Mouse (Mus musculus): ENCODE data around the gene Lce1e. TPM values are rescaled to one million over a fixed set of nuclear protein-coding genes. Genes with fewer than 3 reads are reported as not detected.

The Lce1e gene
- not detected in 2 replicates for total RNA-seq (2012; rRNA removed)

- no peaks in the 10 kb centered on the region for H3K4me1 ChIP-seq (ENCODE audit: control insufficient read depth in 2 of 2, insufficient read depth in 2 of 2, low read length in 2 of 2, poor library complexity in 1 of 2)
- H3K4me3 ChIP-seq (ENCODE audit: insufficient read depth in 1 of 2, low read depth in 1 of 2, low read length in 2 of 2, poor library complexity in 1 of 2, severe bottlenecking in 1 of 2) = no peak within 1 kb of the TSS
- H3K9me3 ChIP-seq (ENCODE audit: control insufficient read depth, insufficient read depth, low read depth, low read length) = no peaks in the 10 kb centered on the region
- no peak within 1 kb of the TSS for H3K27ac ChIP-seq (ENCODE audit: insufficient read depth, low read depth, low read length, poor library complexity, severe bottlenecking)
- H3K36me3 ChIP-seq (ENCODE audit: control insufficient read depth, insufficient read depth, low read length, poor library complexity, severe bottlenecking) = no peaks in the 10 kb centered on the region
- H3K9ac ChIP-seq (ENCODE audit: insufficient read depth, low read depth, low read length, poor library complexity, severe bottlenecking) = no peak within 1 kb of the TSS
- no peak for DNase-seq (ENCODE audit: low read depth, low spot score)
- in situ Hi-C loops (cut with MboI; ENCODE audit: low sequenced_read_pairs in 2 of 2, unreplicated experiment in 2 of 2) = no loop called here
- TF ChIP-seq ZNF384 (IDR thresholded peaks at IDR 0.05; ENCODE audit: low read depth, low read length) = no peak
- no peak for TF ChIP-seq MAFK (IDR thresholded peaks at IDR 0.05; ENCODE audit: insufficient read depth, low read depth, low read length)
- TF ChIP-seq CHD2 (IDR thresholded peaks at IDR 0.05; ENCODE audit: low read depth, low read length) = no peak
- no peak for TF ChIP-seq HCFC1 (IDR thresholded peaks at IDR 0.05; ENCODE audit: borderline replicate concordance, insufficient read depth, low read length)
- TF ChIP-seq ZC3H11A (IDR thresholded peaks at IDR 0.05; ENCODE audit: borderline replicate concordance, low read depth, low read length) = no peak
Observed at GRCm38 (mm10) chr3:92708974-92709373, at the start of gene Lce1e. Gene Lce1e (minus strand): TSS chr3:92709074.

DNA sequence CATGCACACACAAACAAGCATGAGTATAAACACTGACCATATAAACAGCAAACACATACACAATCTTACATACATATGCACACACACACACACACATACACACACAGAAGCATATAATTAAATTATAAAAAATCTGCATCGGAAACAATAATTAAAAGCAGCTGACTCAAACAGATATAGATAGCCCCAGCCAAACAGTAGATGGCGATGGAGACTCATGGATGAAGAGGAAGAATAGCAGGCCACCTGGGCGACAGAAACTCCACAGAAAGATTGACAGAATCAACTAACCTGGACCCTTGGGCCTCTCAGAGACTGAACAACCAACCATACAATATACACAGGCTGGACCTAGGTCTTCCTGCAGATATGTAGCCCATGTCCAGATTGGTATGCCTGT, 44.3 kb upstream of the Lce1e start:
- Histone ChIP-seq H3K36me3 (ENCODE audit: control insufficient read depth, insufficient read depth, low read length, poor library complexity, severe bottlenecking) (no peaks in the 10 kb centered on the region), H3K27ac (ENCODE audit: insufficient read depth, low read depth, low read length, poor library complexity, severe bottlenecking) (no peak overlapping the region), H3K9me3 (ENCODE audit: control insufficient read depth, insufficient read depth, low read depth, low read length) (no peaks in the 10 kb centered on the region), H3K4me3 (ENCODE audit: insufficient read depth in 1 of 2, low read depth in 1 of 2, low read length in 2 of 2, poor library complexity in 1 of 2, severe bottlenecking in 1 of 2) (no peak overlapping the region), H3K9ac (ENCODE audit: insufficient read depth, low read depth, low read length, poor library complexity, severe bottlenecking) (no peak overlapping the region), H3K4me1 (ENCODE audit: control insufficient read depth in 2 of 2, insufficient read depth in 2 of 2, low read length in 2 of 2, poor library complexity in 1 of 2) (no peaks in the 10 kb centered on the region)
- DNase-seq (ENCODE audit: low read depth, low spot score) = peak; percentile 16
- in situ Hi-C loops (cut with MboI; ENCODE audit: low sequenced_read_pairs in 2 of 2, unreplicated experiment in 2 of 2) = no loop called here
- TF ChIP-seq ZNF384 (IDR thresholded peaks at IDR 0.05; ENCODE audit: low read depth, low read length) (no peak), HCFC1 (IDR thresholded peaks at IDR 0.05; ENCODE audit: borderline replicate concordance, insufficient read depth, low read length) (no peak), MAFK (IDR thresholded peaks at IDR 0.05; ENCODE audit: insufficient read depth, low read depth, low read length) (no peak), CHD2 (IDR thresholded peaks at IDR 0.05; ENCODE audit: low read depth, low read length) (no peak), ZC3H11A (IDR thresholded peaks at IDR 0.05; ENCODE audit: borderline replicate concordance, low read depth, low read length) (no peak)

DNA sequence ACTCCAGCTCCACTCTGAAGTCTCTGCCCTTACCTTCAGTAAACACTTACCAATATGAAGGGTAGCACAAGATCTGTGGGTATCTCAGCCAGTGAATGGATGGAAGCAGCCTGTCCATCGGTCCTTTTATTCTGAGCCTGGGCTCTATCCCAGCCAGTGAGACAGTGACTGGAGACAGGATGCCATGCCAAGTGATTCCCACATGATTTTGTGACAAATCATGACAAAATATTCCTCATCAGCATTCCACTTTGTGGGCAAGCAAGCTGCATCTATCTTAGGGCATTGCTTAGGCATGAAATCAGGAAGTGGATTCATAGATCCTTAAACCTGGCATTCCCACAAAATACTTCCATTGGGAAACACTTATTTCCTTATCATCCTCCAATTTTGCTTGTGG, 43.4 kb upstream of the Lce1e start, which contains the start of gene Lce1g:
Gene Lce1g, minus strand, starts transcription at position 101 of the 400 bp plus-strand sequence.
- Histone ChIP-seq H3K4me1 (ENCODE audit: control insufficient read depth in 2 of 2, insufficient read depth in 2 of 2, low read length in 2 of 2, poor library complexity in 1 of 2) (no peaks in the 10 kb centered on the region), H3K9ac (ENCODE audit: insufficient read depth, low read depth, low read length, poor library complexity, severe bottlenecking) (no peak within 1 kb of the TSS), H3K36me3 (ENCODE audit: control insufficient read depth, insufficient read depth, low read length, poor library complexity, severe bottlenecking) (no peaks in the 10 kb centered on the region), H3K4me3 (ENCODE audit: insufficient read depth in 1 of 2, low read depth in 1 of 2, low read length in 2 of 2, poor library complexity in 1 of 2, severe bottlenecking in 1 of 2) (no peak within 1 kb of the TSS), H3K27ac (ENCODE audit: insufficient read depth, low read depth, low read length, poor library complexity, severe bottlenecking) (no peak within 1 kb of the TSS), H3K9me3 (ENCODE audit: control insufficient read depth, insufficient read depth, low read depth, low read length) (no peaks in the 10 kb centered on the region)
- in situ Hi-C loops (cut with MboI; ENCODE audit: low sequenced_read_pairs in 2 of 2, unreplicated experiment in 2 of 2) = no loop called here
- DNase-seq (ENCODE audit: low read depth, low spot score) = no peak
- no peak for TF ChIP-seq CHD2 (IDR thresholded peaks at IDR 0.05; ENCODE audit: low read depth, low read length)
- no peak for TF ChIP-seq MAFK (IDR thresholded peaks at IDR 0.05; ENCODE audit: insufficient read depth, low read depth, low read length)
- TF ChIP-seq HCFC1 (IDR thresholded peaks at IDR 0.05; ENCODE audit: borderline replicate concordance, insufficient read depth, low read length) = no peak
- TF ChIP-seq ZC3H11A (IDR thresholded peaks at IDR 0.05; ENCODE audit: borderline replicate concordance, low read depth, low read length) = no peak
- no peak for TF ChIP-seq ZNF384 (IDR thresholded peaks at IDR 0.05; ENCODE audit: low read depth, low read length)

DNA sequence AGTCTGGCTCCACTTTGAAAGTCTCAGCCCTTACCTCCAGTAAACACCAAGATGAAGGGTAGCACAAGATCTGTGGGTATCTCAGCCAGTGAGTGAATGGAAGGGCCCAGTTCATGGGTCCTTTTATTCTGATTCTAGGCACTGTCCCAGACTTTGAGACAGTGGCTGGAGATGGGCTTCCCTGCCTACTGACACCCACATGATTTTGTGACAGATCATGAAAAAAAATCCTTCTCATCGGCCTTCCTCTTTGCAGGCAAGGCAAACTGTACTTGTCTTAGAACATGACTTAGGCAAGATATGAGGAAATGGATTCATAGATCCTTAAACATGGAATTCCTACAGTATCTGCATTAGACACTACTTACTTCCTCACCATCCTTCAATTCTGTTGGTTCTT, 30.1 kb upstream of the Lce1e start, which contains the start of gene Gm38119:
Gene Gm38119, minus strand, starts transcription at position 101 of the 400 bp plus-strand sequence.
- DNase-seq (ENCODE audit: low read depth, low spot score) = no peak
- H3K9me3 ChIP-seq (ENCODE audit: control insufficient read depth, insufficient read depth, low read depth, low read length) = no peaks in the 10 kb centered on the region
- TF ChIP-seq HCFC1 (IDR thresholded peaks at IDR 0.05; ENCODE audit: borderline replicate concordance, insufficient read depth, low read length) (no peak), CHD2 (IDR thresholded peaks at IDR 0.05; ENCODE audit: low read depth, low read length) (no peak), ZNF384 (IDR thresholded peaks at IDR 0.05; ENCODE audit: low read depth, low read length) (no peak), MAFK (IDR thresholded peaks at IDR 0.05; ENCODE audit: insufficient read depth, low read depth, low read length) (no peak), ZC3H11A (IDR thresholded peaks at IDR 0.05; ENCODE audit: borderline replicate concordance, low read depth, low read length) (no peak)
- H3K9ac ChIP-seq (ENCODE audit: insufficient read depth, low read depth, low read length, poor library complexity, severe bottlenecking) = no peak within 1 kb of the TSS
- no peak within 1 kb of the TSS for H3K27ac ChIP-seq (ENCODE audit: insufficient read depth, low read depth, low read length, poor library complexity, severe bottlenecking)
- H3K4me3 ChIP-seq (ENCODE audit: insufficient read depth in 1 of 2, low read depth in 1 of 2, low read length in 2 of 2, poor library complexity in 1 of 2, severe bottlenecking in 1 of 2) = no peak within 1 kb of the TSS
- H3K36me3 ChIP-seq (ENCODE audit: control insufficient read depth, insufficient read depth, low read length, poor library complexity, severe bottlenecking) = no peaks in the 10 kb centered on the region
- H3K4me1 ChIP-seq (ENCODE audit: control insufficient read depth in 2 of 2, insufficient read depth in 2 of 2, low read length in 2 of 2, poor library complexity in 1 of 2) = no peaks in the 10 kb centered on the region
- in situ Hi-C loops (cut with MboI; ENCODE audit: low sequenced_read_pairs in 2 of 2, unreplicated experiment in 2 of 2) = no loop called here

- no peak for TF ChIP-seq MAFK (IDR thresholded peaks at IDR 0.05; ENCODE audit: insufficient read depth, low read depth, low read length)
- no peak for TF ChIP-seq HCFC1 (IDR thresholded peaks at IDR 0.05; ENCODE audit: borderline replicate concordance, insufficient read depth, low read length)
- TF ChIP-seq ZC3H11A (IDR thresholded peaks at IDR 0.05; ENCODE audit: borderline replicate concordance, low read depth, low read length) = no peak
- TF ChIP-seq CHD2 (IDR thresholded peaks at IDR 0.05; ENCODE audit: low read depth, low read length) = no peak
- Histone ChIP-seq H3K9me3 (ENCODE audit: control insufficient read depth, insufficient read depth, low read depth, low read length) (no peaks in the 10 kb centered on the region), H3K4me3 (ENCODE audit: insufficient read depth in 1 of 2, low read depth in 1 of 2, low read length in 2 of 2, poor library complexity in 1 of 2, severe bottlenecking in 1 of 2) (no peak overlapping the region), H3K9ac (ENCODE audit: insufficient read depth, low read depth, low read length, poor library complexity, severe bottlenecking) (no peak overlapping the region), H3K27ac (ENCODE audit: insufficient read depth, low read depth, low read length, poor library complexity, severe bottlenecking) (no peak overlapping the region), H3K4me1 (ENCODE audit: control insufficient read depth in 2 of 2, insufficient read depth in 2 of 2, low read length in 2 of 2, poor library complexity in 1 of 2) (no peaks in the 10 kb centered on the region), H3K36me3 (ENCODE audit: control insufficient read depth, insufficient read depth, low read length, poor library complexity, severe bottlenecking) (no peaks in the 10 kb centered on the region)
- in situ Hi-C loops (cut with MboI; ENCODE audit: low sequenced_read_pairs in 2 of 2, unreplicated experiment in 2 of 2) = no loop called here
- peak; percentile 8 for DNase-seq (ENCODE audit: low read depth, low spot score)
Observed at GRCm38 (mm10) chr3:92722631-92723030, 13.8 kb upstream of the Lce1e start.
